Mouse (Mus musculus) frontal cortex, adult 2 months (tissue): ENCODE data around the gene Tnfaip8l2. TPM values are rescaled to one million over a fixed set of nuclear protein-coding genes. Genes with fewer than 3 reads are reported as not detected.
A peak's percentile ranks its signal among the peaks of the same experiment; 100 is the strongest.
"Not testable (repeated sequence)": the region's sequence is repeated elsewhere in the genome, so short reads cannot be mapped to it uniquely, and the experiment has no call there.

Source experiments
- DNase-seq, 2 experiments: peaks; one replicate each; pipeline ENCODE4 v3.0.0; 2022; ENCODE audit warnings: low spot score in 1 of 2; ENCODE audit errors: extremely low spot score in 1 of 2
- polyA plus RNA-seq: library from polyadenylated mRNA; depleted of rRNA; stranded (reverse); fragments of >200 nt; gene quantifications from 2 replicates; pipeline ENCODE4 v1.2.3, GENCODE M21; 2012; rRNA removed

Gene Tnfaip8l2
- polyA plus RNA-seq, 1 experiment, result 5.9 TPM

GRCm38 (mm10) chr3:95124246-95124645, 17.9 kb downstream of the Tnfaip8l2 start, which contains the start of gene Tmod4:
Tmod4 (plus strand) TSS chr3:95124476.
- no peak for DNase-seq

GRCm38 (mm10) chr3:95121580-95121979, 20.6 kb downstream of the Tnfaip8l2 start:
- no peak for DNase-seq

- no peak for DNase-seq
These were observed 24.4 kb downstream of the Tnfaip8l2 start for GRCm38 (mm10) chr3:95117751-95118150.

- no peak for DNase-seq
These were observed 29.4 kb downstream of the Tnfaip8l2 start for GRCm38 (mm10) chr3:95112760-95113159.

- peak; percentile 87 to 94 for DNase-seq
These were observed 31.0 kb downstream of the Tnfaip8l2 start, which contains the start of gene Vps72 for GRCm38 (mm10) chr3:95110911-95111726. Vps72 (plus strand) TSS chr3:95111022.

- DNase-seq, result peak in 1 of 2 experiments; percentile 57
These were observed 34.3 kb downstream of the Tnfaip8l2 start for GRCm38 (mm10) chr3:95107898-95108297.

GRCm38 (mm10) chr3:95107308-95107707, 34.9 kb downstream of the Tnfaip8l2 start:
- not testable (repeated sequence) for DNase-seq

GRCm38 (mm10) chr3:95106338-95107117, 35.6 kb downstream of the Tnfaip8l2 start, which contains the start of gene Pip5k1a:
Pip5k1a (minus strand) TSS chr3:95106930.
- peak; percentile 95 to 99 for DNase-seq

- DNase-seq, result peak in 1 of 2 experiments; percentile 35
These were observed 36.4 kb downstream of the Tnfaip8l2 start for GRCm38 (mm10) chr3:95105586-95106337.

GRCm38 (mm10) chr3:95105121-95105520, 37.0 kb downstream of the Tnfaip8l2 start:
- peak in 1 of 2 experiments; percentile 75 for DNase-seq

GRCm38 (mm10) chr3:95100854-95101253, 41.3 kb downstream of the Tnfaip8l2 start:
- no peak for DNase-seq

Other genes with a start within 250 kb of the Tnfaip8l2 start
- 13.9 and 14.5 TPM in 2 replicates for gene Selenbp1, start 209.3 kb downstream of the Tnfaip8l2 start, polyA plus RNA-seq
- 27.8 and 31.8 TPM in 2 replicates for gene Rfx5, start 188.3 kb downstream of the Tnfaip8l2 start, polyA plus RNA-seq
- gene Pi4kb, start 167.6 kb downstream of the Tnfaip8l2 start, polyA plus RNA-seq, result 58.9 and 64.4 TPM in 2 replicates
- 18.4 and 20.9 TPM in 2 replicates for gene Zfp687, start 126.9 kb downstream of the Tnfaip8l2 start, polyA plus RNA-seq
- 219 and 229 TPM in 2 replicates for gene Psmd4, start 99.7 kb downstream of the Tnfaip8l2 start, polyA plus RNA-seq
- gene Pip5k1a, start 35.4 kb downstream of the Tnfaip8l2 start, polyA plus RNA-seq, result 41.6 and 42.0 TPM in 2 replicates
- gene Vps72, start 31.3 kb downstream of the Tnfaip8l2 start, polyA plus RNA-seq, result 58.0 and 60.9 TPM in 2 replicates
- 0.98 and 2.4 TPM in 2 replicates for gene Tmod4, start 17.9 kb downstream of the Tnfaip8l2 start, polyA plus RNA-seq
- gene Scnm1, start 8.3 kb downstream of the Tnfaip8l2 start, polyA plus RNA-seq, result 118 and 124 TPM in 2 replicates
- gene Lysmd1, start 8.3 kb downstream of the Tnfaip8l2 start, polyA plus RNA-seq, result 20.2 and 21.2 TPM in 2 replicates
- gene Sema6c, start 18.1 kb upstream of the Tnfaip8l2 start, polyA plus RNA-seq, result 34.6 and 35.8 TPM in 2 replicates
- gene Gabpb2, start 75.6 kb upstream of the Tnfaip8l2 start, polyA plus RNA-seq, result 15.8 and 17.9 TPM in 2 replicates
- gene Cdc42se1, start 86.4 kb upstream of the Tnfaip8l2 start, polyA plus RNA-seq, result 62.5 and 63.5 TPM in 2 replicates
- gene Mllt11, start 89.8 kb upstream of the Tnfaip8l2 start, polyA plus RNA-seq, result 388 and 439 TPM in 2 replicates
- gene Gm128, start 99.2 kb upstream of the Tnfaip8l2 start, polyA plus RNA-seq, result 0.29 and 0.30 TPM in 2 replicates
- gene Bnipl, start 108.8 kb upstream of the Tnfaip8l2 start, polyA plus RNA-seq, result 0.40 and 0.48 TPM in 2 replicates
- 30.2 and 30.8 TPM in 2 replicates for gene Mindy1, start 139.0 kb upstream of the Tnfaip8l2 start, polyA plus RNA-seq
- 23.1 and 25.3 TPM in 2 replicates for gene Prune1, start 139.7 kb upstream of the Tnfaip8l2 start, polyA plus RNA-seq
- 2.5 and 2.6 TPM in 2 replicates for gene Anxa9, start 164.8 kb upstream of the Tnfaip8l2 start, polyA plus RNA-seq
- 93.9 and 99.4 TPM in 2 replicates for gene Cers2, start 172.4 kb upstream of the Tnfaip8l2 start, polyA plus RNA-seq
- gene Setdb1, start 214.8 kb upstream of the Tnfaip8l2 start, polyA plus RNA-seq, result 32.8 and 36.6 TPM in 2 replicates